Mouse (Mus musculus) embryonic facial prominence, embryonic 14.5 days (tissue): Measurements from ENCODE around the gene Hormad2. TPM values are rescaled to one million over a fixed set of nuclear protein-coding genes. Genes with fewer than 3 reads are reported as not detected.

Experiments used
- ATAC-seq: fragments of 200-750 bp; cut with Nextera tagmentation; 2 replicates; pipeline ENCODE4 v1.8.0; 2017; ENCODE audit warnings: low read depth, moderate number of reproducible peaks, moderate TSS enrichment
- DNase-seq: peaks from one replicate; pipeline ENCODE4 v3.0.0-alpha.2; 2015; ENCODE audit warnings: low spot score
- H3K27ac ChIP-seq: fragments of 300-500 bp; sonication (generic); replicated peaks from 2 replicates; pipeline ENCODE4 v1.5.1; 2014; ENCODE audit warnings: low read depth, mild to moderate bottlenecking, low read length, moderate library complexity
- H3K27me3 ChIP-seq: fragments of 300-500 bp; sonication (generic); replicated peaks from 2 replicates; pipeline ENCODE4 v1.6.1; 2014; ENCODE audit warnings: low read length; ENCODE audit not compliant: control insufficient read depth, insufficient read depth
- H3K36me3 ChIP-seq: fragments of 300-500 bp; sonication (generic); 2 replicates; pipeline ENCODE4 v1.6.1; 2014; ENCODE audit warnings: low read length, mixed read lengths; ENCODE audit not compliant: control insufficient read depth, insufficient read depth
- H3K4me1 ChIP-seq: fragments of 300-500 bp; sonication (generic); 2 replicates; pipeline ENCODE4 v1.6.1; 2014; ENCODE audit warnings: antibody characterized with exemption, low read length; ENCODE audit not compliant: control insufficient read depth, insufficient read depth
- H3K4me2 ChIP-seq: fragments of 300-500 bp; sonication (generic); 2 replicates; pipeline ENCODE4 v1.6.1; 2014; ENCODE audit warnings: low read depth, mild to moderate bottlenecking, low read length, moderate library complexity, mixed read lengths
- H3K4me3 ChIP-seq: fragments of 300-500 bp; sonication (generic); 2 replicates; pipeline ENCODE4 v1.5.1; 2014; ENCODE audit warnings: low read depth, mild to moderate bottlenecking, low read length
- H3K9ac ChIP-seq: fragments of 300-500 bp; sonication (generic); 2 replicates; pipeline ENCODE4 v1.6.1; 2014; ENCODE audit warnings: low read depth, mild to moderate bottlenecking, low read length, moderate library complexity, mixed read lengths
- H3K9me3 ChIP-seq: fragments of 300-500 bp; sonication (generic); 2 replicates; pipeline ENCODE4 v1.6.1; 2016; ENCODE audit warnings: low read length; ENCODE audit not compliant: control insufficient read depth
- WGBS: fragments of 180-500 bp; shearing (Covaris S2); extraction: QIAGEN DNeasy Blood & Tissue Kit; methylation state at CpG from one replicate; pipeline ENCODE4 v1.1.7; 2014; 5-methylcytosine and 5-hydroxymethylcytosine counted together
- polyA plus RNA-seq: library from polyadenylated mRNA; unstranded; fragments of >200 nt; fragmentation: Nextera tagmentation; extraction: Ambion mirVana; gene quantifications from 2 replicates; pipeline ENCODE4 v1.2.1, GENCODE M21; 2014

Gene Hormad2
- polyA plus RNA-seq, 1 experiment from 2014 or later = 0.22 TPM

- Histone ChIP-seq H3K27me3 (no peaks in the 10 kb centered on the region), H3K4me3 (no peak overlapping the region), H3K27ac (no peak overlapping the region), H3K4me2 (no peak overlapping the region), H3K9me3 (no peaks in the 10 kb centered on the region), H3K9ac (no peak overlapping the region), H3K36me3 (no peaks in the 10 kb centered on the region), H3K4me1 (no peaks in the 10 kb centered on the region)
- no peak for DNase-seq
- no peak for ATAC-seq
- WGBS = 87% methylated on average over 1 of the region's 1 CpGs
Observed at GRCm38 (mm10) chr11:4437318-4437717, 3.6 kb downstream of the Hormad2 start.

GRCm38 (mm10) chr11:4436631-4437030, 4.3 kb downstream of the Hormad2 start:
- Histone ChIP-seq H3K9me3 (no peaks in the 10 kb centered on the region), H3K27me3 (no peaks in the 10 kb centered on the region), H3K4me2 (no peak overlapping the region), H3K4me1 (no peaks in the 10 kb centered on the region), H3K9ac (no peak overlapping the region), H3K4me3 (no peak overlapping the region), H3K36me3 (no peaks in the 10 kb centered on the region), H3K27ac (no peak overlapping the region)
- 70% methylated on average over 3 of the region's 3 CpGs for WGBS
- DNase-seq (peak; percentile 51), ATAC-seq (no peak)

GRCm38 (mm10) chr11:4434461-4434860, 6.4 kb downstream of the Hormad2 start:
- Histone ChIP-seq H3K27me3 (no peaks in the 10 kb centered on the region), H3K36me3 (no peaks in the 10 kb centered on the region), H3K4me2 (no peak overlapping the region), H3K9me3 (no peaks in the 10 kb centered on the region), H3K27ac (no peak overlapping the region), H3K4me1 (no peaks in the 10 kb centered on the region), H3K4me3 (no peak overlapping the region), H3K9ac (no peak overlapping the region)
- 54% methylated on average over 4 of the region's 4 CpGs for whole genome bisulfite sequencing
- no peak for DNase-seq
- no peak for ATAC-seq

- Histone ChIP-seq H3K36me3 (no peaks in the 10 kb centered on the region), H3K27ac (no peak overlapping the region), H3K4me3 (no peak overlapping the region), H3K27me3 (no peaks in the 10 kb centered on the region), H3K4me1 (no peaks in the 10 kb centered on the region), H3K9me3 (no peaks in the 10 kb centered on the region), H3K4me2 (no peak overlapping the region), H3K9ac (no peak overlapping the region)
- DNase-seq (no peak), ATAC-seq (no peak)
- 78% methylated on average over 8 of the region's 8 CpGs for whole genome bisulfite sequencing
Observed at GRCm38 (mm10) chr11:4423818-4424217, 17.1 kb downstream of the Hormad2 start.

- Histone ChIP-seq H3K4me1 (no peaks in the 10 kb centered on the region), H3K27me3 (no peaks in the 10 kb centered on the region), H3K9me3 (no peaks in the 10 kb centered on the region), H3K9ac (no peak overlapping the region), H3K4me2 (no peak overlapping the region), H3K36me3 (no peaks in the 10 kb centered on the region), H3K27ac (no peak overlapping the region), H3K4me3 (no peak overlapping the region)
- 77% methylated on average over 16 of the region's 16 CpGs for WGBS
- no peak for DNase-seq
- no peak for ATAC-seq
Observed at GRCm38 (mm10) chr11:4422494-4423425, 18.1 kb downstream of the Hormad2 start.

- DNase-seq (peak; percentile 38), ATAC-seq (no peak)
- H3K27me3 ChIP-seq = no peaks in the 10 kb centered on the region
- WGBS = 48% methylated on average over 6 of the region's 6 CpGs
- no peak overlapping the region for H3K27ac ChIP-seq
- no peak overlapping the region for H3K4me2 ChIP-seq
- H3K4me1 ChIP-seq = no peaks in the 10 kb centered on the region
- H3K36me3 ChIP-seq = no peaks in the 10 kb centered on the region
- H3K4me3 ChIP-seq = no peak overlapping the region
- no peaks in the 10 kb centered on the region for H3K9me3 ChIP-seq
- no peak overlapping the region for H3K9ac ChIP-seq
Observed at GRCm38 (mm10) chr11:4421933-4422488, 18.9 kb downstream of the Hormad2 start.

- Histone ChIP-seq H3K4me2 (no peak overlapping the region), H3K36me3 (no peaks in the 10 kb centered on the region), H3K9me3 (no peaks in the 10 kb centered on the region), H3K9ac (no peak overlapping the region), H3K27me3 (no peaks in the 10 kb centered on the region), H3K4me3 (no peak overlapping the region), H3K4me1 (no peaks in the 10 kb centered on the region), H3K27ac (no peak overlapping the region)
- DNase-seq = no peak
- ATAC-seq = no peak
- WGBS = 86% methylated on average over 3 of the region's 3 CpGs
Observed at GRCm38 (mm10) chr11:4417986-4418385, 22.9 kb downstream of the Hormad2 start.

GRCm38 (mm10) chr11:4412294-4412693, 28.6 kb downstream of the Hormad2 start:
- no peak for ATAC-seq
- WGBS = 89% methylated on average over 4 of the region's 4 CpGs

More at GRCm38 (mm10) chr11:4412294-4412693, 28.6 kb downstream of the Hormad2 start:
- H3K27ac ChIP-seq = no peak overlapping the region
- no peaks in the 10 kb centered on the region for H3K9me3 ChIP-seq
- H3K4me2 ChIP-seq = no peak overlapping the region
- no peak overlapping the region for H3K9ac ChIP-seq
- no peak for DNase-seq
- no peaks in the 10 kb centered on the region for H3K36me3 ChIP-seq
- no peaks in the 10 kb centered on the region for H3K27me3 ChIP-seq
- H3K4me1 ChIP-seq = no peaks in the 10 kb centered on the region
- no peak overlapping the region for H3K4me3 ChIP-seq
